Mouse (Mus musculus) testis, postnatal 10 days (tissue): ENCODE data around the gene Dnm3.

ENCODE experiments used
- DNase-seq: peaks from one replicate; pipeline ENCODE4 v3.0.0; 2021; ENCODE audit warnings: low spot score

Gene Dnm3

DNA sequence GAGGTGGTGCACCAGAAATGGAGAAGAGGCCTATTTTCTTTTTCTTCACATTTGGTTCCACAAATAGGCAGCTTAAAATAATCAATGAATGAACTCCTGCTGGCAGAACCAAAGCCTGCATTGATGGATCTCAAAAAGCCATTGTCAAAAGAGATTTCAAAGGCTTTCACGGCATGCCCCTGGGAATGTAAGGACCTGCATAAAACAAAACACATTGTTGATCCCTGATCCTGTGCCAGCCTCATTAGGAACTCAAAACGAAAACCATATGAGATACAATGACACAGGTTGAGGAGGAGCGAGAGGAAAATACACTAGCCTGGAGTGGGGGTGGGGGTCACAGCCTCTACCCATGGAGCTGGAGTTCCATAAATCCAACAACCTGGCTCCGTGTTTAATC lies 153.4 kb downstream of the Dnm3 start:
- DNase-seq = no peak

DNA sequence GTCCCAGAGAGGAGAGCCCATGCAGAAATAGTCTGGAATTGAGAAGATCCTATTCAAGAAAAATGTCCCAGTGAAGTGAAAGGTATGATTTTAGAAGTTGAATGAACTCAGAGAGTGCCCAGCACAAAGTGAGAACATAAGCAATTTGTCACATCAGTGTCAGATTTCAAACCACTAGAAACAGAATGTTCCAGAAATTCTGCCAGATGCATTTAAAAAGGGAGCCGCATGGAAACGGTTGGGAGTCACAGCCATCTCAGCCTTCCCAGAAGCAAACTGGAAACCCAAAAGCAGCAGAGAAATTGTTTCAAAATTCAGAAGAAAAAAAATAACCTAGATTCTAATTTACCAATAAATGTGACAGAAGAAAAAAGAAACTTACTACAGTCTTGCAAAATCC lies 154.7 kb downstream of the Dnm3 start:
- DNase-seq = no peak

DNA sequence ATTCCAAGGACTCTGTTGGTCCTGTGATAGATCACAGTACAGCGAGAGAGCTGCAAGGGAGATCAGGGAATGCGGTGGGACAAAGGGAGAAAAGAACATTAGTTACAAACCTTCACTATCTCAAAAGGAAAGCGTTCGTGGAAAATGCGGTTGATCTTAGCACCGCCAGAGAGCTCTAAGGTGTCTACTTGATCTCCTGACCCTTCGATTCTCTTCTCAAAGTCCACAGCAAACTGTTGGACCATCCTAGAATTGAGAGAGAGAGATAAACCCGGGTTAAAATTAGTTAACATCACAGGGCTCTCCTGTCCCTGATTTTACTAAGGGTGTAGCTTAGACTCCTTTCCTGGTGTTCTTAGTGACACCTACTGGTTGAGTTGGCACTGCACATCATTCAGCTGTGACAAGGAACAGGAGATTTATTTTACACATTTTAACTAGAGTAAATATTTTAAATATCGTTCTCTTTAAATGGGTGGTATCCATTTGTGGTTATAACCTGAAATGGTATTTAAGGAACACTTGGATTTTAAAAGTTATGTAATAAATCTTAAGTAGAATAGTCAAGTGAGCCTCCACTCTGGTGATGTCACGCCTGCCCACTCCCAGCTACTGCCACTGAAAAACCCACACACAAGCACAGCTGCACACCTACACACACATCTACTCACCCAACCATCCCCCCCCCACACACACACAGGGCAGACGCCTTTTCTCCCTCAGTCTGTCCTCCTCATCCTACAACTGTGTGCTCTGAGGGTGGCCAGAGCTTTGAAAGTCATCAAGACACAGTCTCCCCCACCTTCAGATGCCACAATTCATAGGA lies 164.2 kb downstream of the Dnm3 start:
- no peak for DNase-seq

DNA sequence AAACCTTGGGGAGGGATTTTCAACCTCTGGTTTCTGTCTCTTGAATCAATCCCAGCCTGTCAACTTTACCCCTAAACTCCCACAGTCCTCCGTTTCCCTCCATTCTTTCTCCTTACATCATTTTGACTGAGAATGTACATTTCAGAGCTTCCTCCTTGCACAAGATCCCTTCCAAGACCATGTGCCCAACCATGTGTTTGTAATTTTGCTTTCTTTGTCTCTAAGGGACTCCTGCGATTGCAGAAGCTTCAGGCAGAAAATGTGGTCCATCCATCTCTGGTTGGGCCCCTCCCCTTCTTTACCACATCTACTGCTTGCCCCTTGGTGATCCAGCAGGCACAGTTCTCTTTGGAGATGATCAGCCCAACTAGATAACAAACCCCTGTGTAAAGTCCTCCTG lies 165.2 kb downstream of the Dnm3 start:
- DNase-seq = no peak

DNA sequence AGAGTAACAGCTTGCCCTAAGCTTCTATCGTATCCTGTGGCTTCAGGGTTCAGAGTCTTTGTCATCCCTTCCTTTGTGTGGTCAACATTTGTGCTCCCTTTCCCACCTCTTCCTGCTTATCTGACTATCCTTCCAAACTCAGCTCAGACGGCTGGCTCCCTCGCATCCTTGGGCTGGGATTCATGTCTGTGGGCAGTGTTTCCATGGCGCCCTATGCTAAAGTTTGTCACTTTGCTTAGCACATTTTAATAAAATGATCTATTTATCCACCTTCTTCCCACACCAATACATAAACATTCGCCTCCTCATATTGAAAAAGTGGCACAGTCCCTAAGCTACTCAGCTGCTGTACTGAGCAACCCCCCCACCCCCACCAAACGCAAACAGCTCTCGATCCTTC lies 165.7 kb downstream of the Dnm3 start:
- no peak for DNase-seq

DNA sequence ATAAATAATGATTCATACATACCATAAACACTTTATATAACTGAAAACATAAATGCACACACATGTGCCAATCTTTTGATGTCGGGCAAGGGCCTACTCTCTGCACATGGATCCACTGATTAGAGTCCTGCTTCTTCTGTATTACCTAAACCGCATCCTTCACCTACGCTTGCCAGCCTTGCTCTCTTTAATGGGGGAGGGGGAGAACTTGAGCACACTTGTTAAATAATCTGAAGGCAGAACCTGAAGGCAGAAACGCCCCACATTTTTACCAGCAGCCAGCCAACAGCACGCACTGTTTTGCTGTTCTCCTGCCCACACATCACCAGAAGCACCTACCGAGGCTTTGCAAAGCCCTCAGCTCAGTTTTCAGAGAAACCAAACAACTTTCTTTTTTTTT lies 172.6 kb downstream of the Dnm3 start:
- no peak for DNase-seq

DNA sequence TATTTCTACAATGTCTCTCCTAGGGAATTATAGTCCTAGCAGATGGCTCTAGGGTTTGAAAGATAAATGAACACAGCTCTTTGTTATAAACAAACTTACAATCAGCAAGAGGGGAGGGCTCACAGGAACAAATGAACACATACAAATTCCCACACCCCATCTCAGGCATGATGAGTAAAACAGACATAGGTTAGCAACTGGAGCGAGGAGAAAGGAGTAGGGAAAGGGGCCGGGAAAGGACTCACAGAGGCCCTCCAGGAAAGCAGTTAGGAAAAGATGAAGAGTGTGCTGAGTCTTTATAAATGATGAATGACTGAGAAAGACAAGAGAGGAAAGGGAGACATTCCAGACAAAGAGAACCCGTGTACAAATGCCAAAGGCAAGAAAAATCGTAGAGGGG lies 175.4 kb downstream of the Dnm3 start:
- DNase-seq = no peak

DNA sequence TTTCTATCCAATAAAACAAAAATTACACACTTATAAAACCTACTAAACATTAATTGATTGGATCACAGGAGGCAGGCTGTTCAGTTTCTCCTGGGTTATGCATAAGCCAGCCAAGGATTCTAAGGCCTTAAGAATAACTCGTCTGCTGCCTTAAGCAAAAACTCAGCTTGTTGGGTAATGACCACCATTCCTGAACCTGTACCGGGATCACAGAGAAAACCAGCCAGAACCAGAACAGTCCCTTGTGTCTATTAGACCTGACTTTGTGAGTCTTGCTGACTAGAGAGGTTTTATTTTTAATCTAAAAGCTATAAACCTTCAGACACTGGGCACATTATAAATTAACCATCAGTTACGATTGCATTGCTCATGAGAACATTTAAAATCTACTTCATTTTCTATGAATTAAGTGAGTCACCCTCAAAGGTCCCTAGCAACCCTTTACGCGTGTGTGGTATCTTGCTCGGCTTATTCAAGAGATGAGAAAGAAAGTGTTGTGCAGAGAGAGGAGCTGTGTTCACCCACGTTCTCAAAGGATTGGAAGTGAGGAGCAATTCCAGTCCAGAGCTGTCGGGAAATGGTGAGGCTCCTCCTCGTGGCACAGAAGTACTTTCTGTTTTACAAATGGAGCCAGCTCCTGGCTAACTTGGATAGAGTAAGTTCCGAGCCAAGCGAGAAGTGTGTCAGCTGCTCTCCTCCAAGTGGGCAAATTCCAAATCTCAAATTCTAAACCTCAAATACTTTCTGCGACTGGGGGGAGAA lies 178.1 kb downstream of the Dnm3 start:
- DNase-seq = no peak

DNA sequence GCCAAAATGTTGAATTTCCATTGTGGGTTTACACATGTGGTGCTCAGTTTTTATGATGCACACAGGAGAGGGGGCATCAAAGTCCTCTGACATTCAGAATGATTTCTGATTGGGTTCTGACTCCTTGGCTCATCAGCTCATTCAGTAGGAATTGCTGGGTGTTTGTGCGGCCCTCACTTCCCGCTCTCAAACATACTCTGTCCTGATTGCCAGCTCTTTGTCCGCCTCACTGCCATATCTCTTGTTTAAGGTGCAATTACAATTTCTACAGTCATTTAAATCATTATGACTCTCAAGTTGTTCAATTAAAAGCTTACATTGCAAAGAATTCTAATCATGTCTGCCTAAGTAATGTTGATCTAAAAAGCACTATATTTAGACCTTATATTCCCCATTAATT lies 179.3 kb downstream of the Dnm3 start:
- no peak for DNase-seq

DNA sequence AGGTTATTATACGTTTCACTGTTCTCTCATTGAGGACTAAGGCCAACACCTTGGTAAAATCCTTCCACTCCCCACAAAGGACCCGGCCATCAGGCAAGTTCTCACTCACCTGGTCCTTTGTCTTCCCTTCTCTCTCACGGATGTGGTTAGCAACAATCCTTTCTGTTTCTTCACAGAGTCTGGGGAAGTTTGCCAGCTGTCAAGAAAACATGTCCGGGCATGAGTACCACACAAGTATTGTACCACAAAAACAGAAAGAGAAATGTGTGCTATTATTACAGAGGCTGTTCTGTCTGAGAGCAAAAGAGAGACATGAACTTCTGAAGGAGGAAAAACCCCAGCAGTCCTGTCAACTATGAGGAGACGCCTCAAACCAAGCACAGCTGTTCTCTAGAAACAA lies 182.4 kb downstream of the Dnm3 start:
- no peak for DNase-seq

DNA sequence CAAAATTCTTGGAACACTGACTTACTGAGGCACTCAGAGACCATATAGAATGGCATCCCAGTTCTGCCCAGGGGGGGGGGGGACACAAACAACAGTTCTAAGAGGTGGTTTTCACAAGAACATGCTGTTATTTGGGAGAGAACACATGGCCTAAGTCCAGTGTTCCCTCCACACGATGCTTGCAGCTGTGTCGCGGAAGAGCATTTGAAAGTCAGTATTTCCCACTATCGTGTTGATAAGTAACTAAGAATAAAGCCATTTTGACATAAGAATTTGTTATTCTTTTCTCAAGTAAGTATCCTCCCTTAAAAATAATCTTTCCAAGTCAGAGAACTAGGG lies 183.3 kb downstream of the Dnm3 start:
- no peak for DNase-seq

DNA sequence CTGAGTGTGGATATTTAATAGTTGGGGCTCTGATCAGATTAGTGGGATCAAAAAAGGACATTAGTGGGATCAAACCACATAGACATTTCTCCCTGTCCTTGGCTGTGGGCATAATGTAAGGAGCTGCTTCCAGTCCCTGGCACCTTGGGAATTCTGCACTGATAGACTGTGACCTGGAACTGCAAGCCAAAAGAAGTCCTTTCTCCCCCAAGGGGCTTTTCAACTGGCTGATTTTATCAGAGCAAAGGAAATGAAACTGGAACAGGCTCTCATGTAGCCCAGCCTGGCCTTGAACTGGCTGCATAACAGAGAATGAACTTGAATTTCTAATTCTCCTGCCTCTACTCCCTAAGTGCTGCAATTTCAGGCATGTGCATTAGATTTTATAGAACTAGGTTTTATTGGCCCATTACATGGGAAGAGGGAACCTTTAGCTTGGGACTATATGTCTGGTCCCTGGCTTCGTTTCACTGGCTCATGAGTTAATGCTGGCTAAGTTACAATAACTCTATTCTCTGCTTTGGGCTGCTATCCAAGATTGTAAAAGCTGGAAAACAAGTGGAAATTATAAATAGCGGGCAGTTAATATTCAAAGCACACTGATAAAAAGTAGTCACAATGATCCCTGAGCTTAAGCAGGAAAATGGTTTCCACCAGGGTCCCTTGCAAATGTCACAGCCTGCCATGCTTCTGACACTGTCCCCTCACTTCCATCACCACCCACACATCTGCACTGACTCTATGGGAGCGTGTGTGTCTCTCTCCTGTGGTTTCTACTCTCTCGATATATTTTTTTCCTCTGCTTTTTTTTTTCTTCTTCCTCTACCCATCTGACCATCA lies 183.9 kb downstream of the Dnm3 start:
- DNase-seq = no peak

DNA sequence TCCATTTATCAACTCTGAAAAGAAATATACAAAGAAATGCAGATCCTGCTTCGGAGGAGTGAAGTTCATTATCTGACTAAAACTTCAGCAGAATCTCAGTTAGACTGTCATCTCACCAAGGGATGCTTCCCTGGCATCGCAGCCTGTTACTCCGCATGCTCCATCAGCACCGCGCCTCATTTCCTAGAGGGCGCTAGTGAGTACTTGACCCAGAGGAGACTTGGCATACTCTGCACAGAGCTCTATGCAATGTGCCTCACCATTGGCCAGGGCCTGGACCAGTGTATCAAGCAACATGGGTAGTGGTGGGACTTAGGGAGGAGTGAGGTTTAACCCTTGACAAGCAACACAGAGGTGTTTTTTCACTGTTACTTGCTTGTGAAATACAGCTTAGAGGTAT lies 190.9 kb downstream of the Dnm3 start:
- no peak for DNase-seq

DNA sequence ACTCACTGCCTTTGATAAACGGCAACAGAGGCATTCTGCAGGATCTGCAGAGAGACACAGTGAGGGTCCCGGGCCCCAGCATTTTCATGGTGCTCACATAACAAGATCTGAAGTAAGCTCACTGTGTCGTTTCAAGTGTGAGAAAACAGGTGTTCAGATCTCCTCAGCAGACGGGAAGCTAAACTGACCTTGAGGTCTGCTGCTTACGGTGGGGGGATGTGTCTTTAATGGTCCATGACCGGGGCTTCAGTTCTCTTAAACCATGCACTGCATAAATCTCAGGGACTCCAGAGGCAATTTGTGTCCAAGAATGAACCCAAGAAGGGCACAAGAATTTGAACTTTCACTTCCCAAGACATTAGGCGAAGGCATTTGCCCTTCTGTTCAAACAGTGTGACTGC lies 195.9 kb downstream of the Dnm3 start:
- DNase-seq = no peak

DNA sequence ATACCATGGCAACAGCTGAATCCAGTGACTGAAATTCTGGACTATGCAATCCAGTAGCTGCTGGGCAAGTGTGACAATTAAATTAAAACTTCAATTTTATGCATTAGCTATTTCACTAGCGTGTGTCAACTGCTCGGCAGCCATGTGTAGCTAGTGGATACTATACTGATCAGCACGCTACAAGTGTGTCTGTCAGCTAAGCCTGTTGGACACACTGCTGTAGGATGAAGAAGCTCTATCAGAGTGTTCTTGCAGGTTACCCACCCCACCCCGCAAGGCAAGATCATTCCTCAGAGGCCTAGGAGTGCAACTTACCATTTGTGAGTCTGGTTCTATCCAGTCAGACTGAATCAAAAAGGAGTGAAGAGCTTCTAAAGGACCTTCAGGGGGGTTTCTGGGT lies 197.8 kb downstream of the Dnm3 start:
- DNase-seq = no peak

DNA sequence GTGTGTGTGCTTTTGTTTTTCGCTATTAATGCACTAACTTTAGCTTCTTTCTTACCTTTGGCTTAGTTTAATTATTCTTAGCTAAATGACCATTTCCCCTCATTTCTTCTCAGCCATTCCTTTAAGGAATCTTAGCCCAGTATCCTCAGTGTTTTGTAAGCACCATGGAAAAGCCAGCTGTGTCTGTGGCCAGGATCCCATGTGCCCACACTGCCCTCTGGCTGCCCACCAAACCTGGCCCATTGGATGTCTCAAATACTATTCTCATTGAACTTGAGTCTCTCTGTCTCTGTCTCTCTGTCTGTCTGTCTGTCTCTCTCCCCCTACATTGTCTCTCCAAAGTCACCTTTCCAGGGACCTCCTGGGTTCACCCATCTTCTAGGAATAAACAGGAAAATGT lies 201.8 kb downstream of the Dnm3 start:
- DNase-seq = peak; percentile 55

DNA sequence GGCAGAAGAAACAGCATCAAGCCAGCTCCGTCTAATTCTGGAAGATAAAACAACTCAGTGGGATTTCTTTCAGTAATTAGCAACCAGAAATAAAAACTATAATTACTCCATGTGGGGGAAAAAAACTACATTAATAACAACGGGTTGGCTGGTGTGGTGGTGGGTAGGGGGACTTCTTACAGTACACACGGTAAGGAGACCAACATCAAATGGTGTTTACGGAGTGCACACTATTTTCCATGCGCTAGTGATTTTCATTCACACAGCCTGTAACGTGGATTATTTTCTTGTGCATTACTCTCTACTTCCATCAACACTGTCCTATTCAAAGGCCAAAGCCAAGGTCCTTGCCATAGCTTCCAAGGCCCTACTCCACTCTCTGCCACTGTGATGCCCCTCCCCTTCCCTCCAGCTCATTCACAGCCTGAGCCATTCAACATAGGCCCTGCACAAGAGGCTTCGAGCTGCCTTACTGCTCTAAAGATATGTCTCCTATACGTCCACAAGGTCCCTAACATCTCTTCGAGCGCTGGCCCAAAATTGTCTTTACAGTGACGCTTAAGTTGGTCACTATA lies 203.1 kb downstream of the Dnm3 start:
- no peak for DNase-seq

DNA sequence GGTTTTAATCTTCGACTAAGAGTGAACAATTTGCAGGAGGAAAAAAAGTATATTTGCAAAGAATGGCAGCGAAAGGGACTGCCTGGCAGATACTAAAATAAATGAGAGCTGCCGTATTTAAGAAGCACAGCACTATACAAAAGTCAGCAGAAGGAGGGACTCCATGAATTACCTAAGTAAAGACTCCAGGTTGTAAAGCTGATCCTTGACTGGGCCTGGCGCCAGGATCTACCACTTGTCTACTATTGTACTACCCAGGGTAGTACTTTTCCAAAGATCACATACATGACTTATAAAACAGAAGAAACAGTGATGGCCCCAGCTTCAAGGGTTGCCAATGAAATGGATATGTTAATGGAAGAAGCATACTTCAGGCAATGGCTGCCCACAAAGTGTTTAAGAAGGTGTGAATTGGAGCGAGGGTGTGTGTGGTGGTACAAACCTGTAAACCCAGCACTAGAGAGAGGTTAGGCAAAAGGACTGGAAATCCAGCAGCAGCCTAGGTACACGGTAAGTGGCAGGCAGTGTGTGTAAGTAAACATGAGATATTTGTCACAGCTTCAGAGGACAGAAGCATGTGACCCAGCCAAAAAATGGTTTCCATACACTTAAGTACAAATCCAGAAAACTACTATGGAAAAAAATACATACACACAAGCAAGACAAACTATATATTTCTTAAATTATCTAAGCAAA lies 220.8 kb downstream of the Dnm3 start:
- no peak for DNase-seq

DNA sequence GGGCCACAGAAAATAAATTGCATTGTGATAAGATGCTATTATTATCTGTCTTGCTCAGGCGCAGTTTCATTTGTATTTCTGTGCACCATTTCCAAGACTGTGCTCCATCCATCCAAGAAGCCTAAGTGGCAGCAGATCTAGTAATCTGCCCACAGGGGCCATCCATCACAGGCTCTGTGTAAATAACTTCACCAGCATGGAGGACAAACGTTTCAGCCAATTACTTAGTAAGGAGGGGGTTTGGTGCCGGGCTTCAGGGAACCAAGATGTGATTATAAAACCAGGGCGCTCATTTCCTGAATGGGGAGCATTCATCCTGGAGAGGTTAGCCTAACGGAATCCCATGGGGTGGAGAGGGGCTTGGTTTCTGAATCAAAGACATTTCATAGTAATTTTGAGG lies 222.9 kb downstream of the Dnm3 start:
- no peak for DNase-seq

DNA sequence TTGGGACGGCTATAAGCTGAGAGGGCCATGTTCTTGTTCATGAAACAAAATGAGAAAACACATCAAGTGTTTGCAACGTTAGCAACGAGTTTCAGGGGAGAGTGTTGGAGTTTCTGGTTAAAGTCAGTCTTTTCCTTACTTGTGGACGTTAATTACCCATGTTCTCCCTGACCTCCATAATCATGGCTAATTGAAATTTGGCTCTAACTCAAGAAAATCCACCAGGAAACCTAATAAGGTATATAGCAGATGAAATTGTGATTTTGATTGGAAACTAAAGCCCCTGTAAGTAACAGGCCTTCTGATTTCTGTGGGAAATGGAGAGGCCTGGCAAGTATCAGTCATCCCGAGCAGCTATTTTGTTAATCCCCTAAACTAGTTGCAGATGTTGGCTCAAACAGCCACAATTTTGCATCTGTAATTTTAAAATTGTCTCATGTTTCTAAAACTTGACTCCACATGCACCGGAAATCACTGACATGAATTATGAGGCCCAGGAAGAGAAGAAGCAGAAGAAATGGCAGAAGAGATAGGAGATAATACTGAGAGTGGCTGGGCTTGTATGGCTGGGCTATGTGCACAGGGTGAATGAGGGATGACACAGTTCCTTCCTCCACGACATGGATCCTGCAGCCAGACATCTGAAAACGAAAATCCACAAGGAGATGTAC lies 223.7 kb downstream of the Dnm3 start:
- DNase-seq = no peak

DNA sequence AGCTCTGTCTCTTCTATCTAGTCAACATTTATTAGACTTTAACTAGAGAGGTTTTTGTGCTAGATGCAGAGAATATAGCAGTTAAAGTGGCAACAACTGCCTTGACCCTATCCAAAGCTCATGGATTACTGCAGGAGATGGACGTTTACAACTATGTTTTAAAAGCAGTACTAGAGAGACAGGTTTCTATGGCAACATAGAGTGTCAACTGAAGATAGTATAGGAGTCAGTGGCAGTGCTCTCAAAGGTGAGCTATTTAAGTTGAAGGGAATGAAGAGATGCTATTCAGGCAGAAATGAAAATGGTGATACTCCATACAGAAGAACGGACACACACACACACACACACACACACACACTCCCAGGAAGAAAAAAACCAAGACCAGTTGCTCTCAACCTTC lies 225.0 kb downstream of the Dnm3 start:
- DNase-seq = no peak
